Mouse (Mus musculus) embryonic facial prominence, embryonic 10.5 days (tissue): ENCODE data around the gene Clec4e. TPM values are rescaled to one million over a fixed set of nuclear protein-coding genes. Genes with fewer than 3 reads are reported as not detected.
"Not testable (repeated sequence)": the region's sequence is repeated elsewhere in the genome, so short reads cannot be mapped to it uniquely, and the experiment has no call there.

Experiments
- DNase-seq: peaks from one replicate; pipeline ENCODE4 v3.0.0-alpha.2; 2017; ENCODE audit warnings: low spot score
- H3K27ac ChIP-seq: fragments of 300-500 bp; sonication (generic); replicated peaks from 2 replicates; pipeline ENCODE4 v1.5.1; 2016; ENCODE audit warnings: mild to moderate bottlenecking
- H3K27me3 ChIP-seq: fragments of 300-500 bp; sonication (generic); replicated peaks from 2 replicates; pipeline ENCODE4 v1.6.1; 2016; ENCODE audit warnings: low read depth, mild to moderate bottlenecking; ENCODE audit not compliant: poor library complexity, severe bottlenecking
- H3K36me3 ChIP-seq: fragments of 300-500 bp; sonication (generic); replicated peaks from 2 replicates; pipeline ENCODE4 v1.6.1; 2016; ENCODE audit warnings: mild to moderate bottlenecking, moderate library complexity
- H3K4me1 ChIP-seq: fragments of 300-500 bp; sonication (generic); 2 replicates; pipeline ENCODE4 v1.6.1; 2016
- H3K4me3 ChIP-seq: fragments of 300-500 bp; sonication (generic); 2 replicates; pipeline ENCODE4 v1.5.1; 2016; ENCODE audit warnings: mild to moderate bottlenecking, moderate library complexity
- H3K9me3 ChIP-seq: fragments of 300-500 bp; sonication (generic); 2 replicates; pipeline ENCODE4 v1.6.1; 2016; ENCODE audit warnings: mild to moderate bottlenecking
- WGBS: fragments of 180-500 bp; shearing (Covaris S2); methylation state at CpG from one replicate; pipeline ENCODE4 v1.1.7; 2016; 5-methylcytosine and 5-hydroxymethylcytosine counted together
- polyA plus RNA-seq: library from polyadenylated mRNA; unstranded; fragments of >200 nt; fragmentation: Nextera tagmentation; extraction: Ambion mirVana; gene quantifications from 2 replicates; pipeline ENCODE4 v1.2.1, GENCODE M21; 2016

Clec4e gene
- polyA plus RNA-seq, 1 experiment from 2014 or later: not detected

GRCm38 (mm10) chr6:123261555-123262161, 28.0 kb downstream of the Clec4e start, which contains the start of gene Clec4d:
Gene Clec4d, plus strand, starts transcription at chr6:123262111.
- no peaks in the 10 kb centered on the region for H3K36me3 ChIP-seq
- no peaks in the 10 kb centered on the region for H3K27me3 ChIP-seq
- no peaks in the 10 kb centered on the region for H3K4me1 ChIP-seq
- no peak for DNase-seq
- WGBS: 73% methylated on average over 4 of the region's 4 CpGs
- no peak within 1 kb of the TSS for H3K27ac ChIP-seq
- no peaks in the 10 kb centered on the region for H3K9me3 ChIP-seq
- no peak within 1 kb of the TSS for H3K4me3 ChIP-seq

- no peak overlapping the region for H3K27ac ChIP-seq
- no peaks in the 10 kb centered on the region for H3K9me3 ChIP-seq
- WGBS: 90% methylated on average over 1 of the region's 1 CpGs
These were observed 28.8 kb downstream of the Clec4e start for GRCm38 (mm10) chr6:123260868-123261267.

GRCm38 (mm10) chr6:123259889-123260603, 29.6 kb downstream of the Clec4e start:
- H3K36me3 ChIP-seq: no peaks in the 10 kb centered on the region
- WGBS: 82% methylated on average over 4 of the region's 4 CpGs
- no peaks in the 10 kb centered on the region for H3K9me3 ChIP-seq
- no peak for DNase-seq
- H3K4me3 ChIP-seq: no peak overlapping the region
- no peaks in the 10 kb centered on the region for H3K27me3 ChIP-seq
- no peaks in the 10 kb centered on the region for H3K4me1 ChIP-seq
- H3K27ac ChIP-seq: no peak overlapping the region

More at GRCm38 (mm10) chr6:123260868-123261267, 28.8 kb downstream of the Clec4e start:
- no peak for DNase-seq
- Histone ChIP-seq H3K36me3 (no peaks in the 10 kb centered on the region), H3K27me3 (no peaks in the 10 kb centered on the region), H3K4me1 (no peaks in the 10 kb centered on the region), H3K4me3 (no peak overlapping the region)

- 82% methylated on average over 3 of the region's 3 CpGs for WGBS
- no peak overlapping the region for H3K27ac ChIP-seq
- no peaks in the 10 kb centered on the region for H3K36me3 ChIP-seq
- no peaks in the 10 kb centered on the region for H3K27me3 ChIP-seq
- no peak for DNase-seq
- H3K4me3 ChIP-seq: no peak overlapping the region
- no peaks in the 10 kb centered on the region for H3K4me1 ChIP-seq
- no peaks in the 10 kb centered on the region for H3K9me3 ChIP-seq
These were observed 30.7 kb downstream of the Clec4e start for GRCm38 (mm10) chr6:123258946-123259345.

GRCm38 (mm10) chr6:123252735-123253134, 36.9 kb downstream of the Clec4e start:
- Histone ChIP-seq H3K9me3 (peaks cover 4% of the 10 kb centered on the region; the same call in 1 of the 2 replicates), H3K4me3 (no peak overlapping the region), H3K36me3 (no peaks in the 10 kb centered on the region), H3K4me1 (no peaks in the 10 kb centered on the region), H3K27ac (no peak overlapping the region), H3K27me3 (no peaks in the 10 kb centered on the region)
- no peak for DNase-seq

- not testable (repeated sequence) for H3K27ac ChIP-seq, H3K9me3 ChIP-seq, H3K36me3 ChIP-seq, H3K4me1 ChIP-seq, DNase-seq, H3K4me3 ChIP-seq, H3K27me3 ChIP-seq
- WGBS: 86% methylated on average over 2 of the region's 2 CpGs
These were observed 40.8 kb downstream of the Clec4e start for GRCm38 (mm10) chr6:123248862-123249261.

- Histone ChIP-seq H3K4me1 (no peaks in the 10 kb centered on the region), H3K9me3 (no peaks in the 10 kb centered on the region), H3K27me3 (no peaks in the 10 kb centered on the region), H3K27ac (no peak overlapping the region), H3K4me3 (no peak overlapping the region), H3K36me3 (no peaks in the 10 kb centered on the region)
- WGBS: 84% methylated on average over 5 of the region's 5 CpGs
- DNase-seq: no peak
These were observed 45.5 kb downstream of the Clec4e start for GRCm38 (mm10) chr6:123244201-123244600.

- no peak overlapping the region for H3K4me3 ChIP-seq
- no peaks in the 10 kb centered on the region for H3K9me3 ChIP-seq
- H3K4me1 ChIP-seq: no peaks in the 10 kb centered on the region
- no peak overlapping the region for H3K27ac ChIP-seq
- no peak for DNase-seq
- no peaks in the 10 kb centered on the region for H3K36me3 ChIP-seq
- H3K27me3 ChIP-seq: no peaks in the 10 kb centered on the region
These were observed 52.1 kb downstream of the Clec4e start for GRCm38 (mm10) chr6:123237582-123237981.

Other genes with a start within 250 kb of the Clec4e start
- gene Clec4b1, start 239.9 kb downstream of the Clec4e start, polyA plus RNA-seq: not detected in 2 replicates
- gene Clec4a2, start 183.4 kb downstream of the Clec4e start, polyA plus RNA-seq: 0.69 and 0.72 TPM in 2 replicates
- not detected in 2 replicates for gene Clec4b2, start 117.0 kb downstream of the Clec4e start, polyA plus RNA-seq
- gene Clec4n, start 60.0 kb downstream of the Clec4e start, polyA plus RNA-seq: not detected in 2 replicates
- not detected in 2 replicates for gene Clec4d, start 27.8 kb downstream of the Clec4e start, polyA plus RNA-seq
- gene Vmn2r19, start 18.5 kb upstream of the Clec4e start, polyA plus RNA-seq: not detected in 2 replicates
- not detected in 2 replicates for gene Vmn2r20, start 128.2 kb upstream of the Clec4e start, polyA plus RNA-seq
- not detected in 2 replicates for gene Vmn2r21, start 243.5 kb upstream of the Clec4e start, polyA plus RNA-seq